Mouse (Mus musculus) kidney, postnatal 10 days (tissue): ENCODE results near the gene Tuba4a.
A peak's percentile ranks its signal among the peaks of the same experiment; 100 is the strongest.
"Not testable (repeated sequence)": the region's sequence is repeated elsewhere in the genome, so short reads cannot be mapped to it uniquely, and the experiment has no call there.

Experiments
- DNase-seq: peaks from one replicate; pipeline ENCODE4 v3.0.0; 2021; ENCODE audit warnings: mixed read lengths

The Tuba4a gene

GRCm38 (mm10) chr1:75234606-75235005 is 14.9 kb upstream of the Tuba4a start:
- peak; percentile 80 for DNase-seq

- DNase-seq = not testable (repeated sequence)
Measured at GRCm38 (mm10) chr1:75232489-75232888, 12.8 kb upstream of the Tuba4a start.

GRCm38 (mm10) chr1:75231664-75232152 is 12.0 kb upstream of the Tuba4a start, which contains the start of gene A630095N17Rik:
Gene A630095N17Rik (minus strand): TSS chr1:75232102.
- no peak for DNase-seq

GRCm38 (mm10) chr1:75231224-75231623 is 11.6 kb upstream of the Tuba4a start:
- DNase-seq = no peak

- DNase-seq = no peak
Measured at GRCm38 (mm10) chr1:75230335-75230994, 10.8 kb upstream of the Tuba4a start.

- DNase-seq = no peak
Measured at GRCm38 (mm10) chr1:75229158-75229557, 9.5 kb upstream of the Tuba4a start.

- DNase-seq = no peak
Measured at GRCm38 (mm10) chr1:75227653-75228052, 8.0 kb upstream of the Tuba4a start.

- DNase-seq = no peak
Measured at GRCm38 (mm10) chr1:75226138-75226537, 6.5 kb upstream of the Tuba4a start.

GRCm38 (mm10) chr1:75225473-75225872 is 5.8 kb upstream of the Tuba4a start:
- no peak for DNase-seq

GRCm38 (mm10) chr1:75223532-75223931 is 3.9 kb upstream of the Tuba4a start:
- no peak for DNase-seq

GRCm38 (mm10) chr1:75222926-75223325 is 3.3 kb upstream of the Tuba4a start:
- DNase-seq = no peak

GRCm38 (mm10) chr1:75221538-75221937 is 1.9 kb upstream of the Tuba4a start:
- no peak for DNase-seq

GRCm38 (mm10) chr1:75219078-75219477 is 587 bp downstream of the Tuba4a start:
- peak; percentile 93 for DNase-seq

- peak; percentile 47 for DNase-seq
Measured at GRCm38 (mm10) chr1:75218227-75219001, 1.3 kb downstream of the Tuba4a start.

GRCm38 (mm10) chr1:75217893-75218226 is 1.8 kb downstream of the Tuba4a start:
- no peak for DNase-seq

GRCm38 (mm10) chr1:75216797-75217585 is 2.7 kb downstream of the Tuba4a start:
- no peak for DNase-seq

- no peak for DNase-seq
Measured at GRCm38 (mm10) chr1:75215785-75216184, 3.9 kb downstream of the Tuba4a start.

- DNase-seq = peak; percentile 69
Measured at GRCm38 (mm10) chr1:75214886-75215285, 4.8 kb downstream of the Tuba4a start.

- peak; percentile 78 for DNase-seq
Measured at GRCm38 (mm10) chr1:75214442-75214841, 5.2 kb downstream of the Tuba4a start.

- no peak for DNase-seq
Measured at GRCm38 (mm10) chr1:75213096-75213495, 6.6 kb downstream of the Tuba4a start.

GRCm38 (mm10) chr1:75212542-75212941 is 7.1 kb downstream of the Tuba4a start:
- no peak for DNase-seq

GRCm38 (mm10) chr1:75211141-75211708 is 8.4 kb downstream of the Tuba4a start:
- DNase-seq = no peak
